Mouse (Mus musculus): Measurements from ENCODE around the gene Tenm4.

Tenm4 gene

DNA sequence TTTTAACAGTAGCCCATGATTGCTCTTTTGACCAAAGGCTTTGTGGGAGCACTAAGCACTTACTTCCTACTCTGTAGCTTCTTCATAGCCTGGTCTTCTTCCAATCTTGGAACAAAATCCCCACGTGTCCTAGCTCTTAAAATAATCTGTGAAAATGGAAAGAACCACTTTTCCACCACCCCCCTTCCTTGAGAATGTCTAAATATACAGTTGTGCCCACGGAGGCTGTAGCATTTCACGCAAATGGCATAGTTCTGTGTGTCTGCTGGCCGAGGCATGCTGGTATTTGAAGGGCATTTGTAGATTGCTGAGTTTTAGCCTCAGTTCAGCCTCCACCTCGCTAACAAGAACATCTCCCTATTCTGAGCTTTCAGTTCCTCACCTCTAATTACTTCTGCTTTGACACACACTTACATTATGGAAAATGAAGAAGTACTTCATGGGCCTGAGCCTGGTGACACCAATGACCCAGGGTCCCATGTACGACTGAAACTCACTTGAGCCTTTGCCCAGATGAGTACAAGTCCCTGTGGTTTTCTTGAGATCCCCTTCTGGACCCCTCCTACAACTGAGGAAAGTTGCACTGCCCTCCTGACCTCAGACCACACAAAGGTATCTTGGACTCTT lies 306.1 kb downstream of the Tenm4 start:
- DNase-seq (ENCODE audit: low read depth, low spot score): peak; percentile 66

DNA sequence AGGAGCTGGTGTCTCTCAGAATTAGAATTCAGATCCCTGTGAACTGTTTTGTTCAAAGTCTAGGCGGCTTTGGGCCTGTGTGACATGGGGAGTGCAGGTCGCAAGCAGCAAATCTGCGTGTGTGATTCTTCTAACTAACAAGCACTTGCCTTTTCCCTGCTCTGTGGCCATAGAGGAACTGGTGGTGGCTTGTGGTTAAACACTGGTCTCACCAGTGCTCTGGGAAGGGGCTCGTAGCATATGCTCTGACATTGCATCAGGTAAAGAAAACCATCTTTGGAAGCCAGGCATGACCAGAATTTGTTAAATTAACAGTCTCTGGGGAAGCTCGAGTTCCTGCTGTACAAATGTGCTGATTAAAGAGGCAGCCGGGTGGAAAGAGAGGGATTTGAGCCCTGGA lies 308.1 kb downstream of the Tenm4 start:
- no peak for DNase-seq (ENCODE audit: low read depth, low spot score)

DNA sequence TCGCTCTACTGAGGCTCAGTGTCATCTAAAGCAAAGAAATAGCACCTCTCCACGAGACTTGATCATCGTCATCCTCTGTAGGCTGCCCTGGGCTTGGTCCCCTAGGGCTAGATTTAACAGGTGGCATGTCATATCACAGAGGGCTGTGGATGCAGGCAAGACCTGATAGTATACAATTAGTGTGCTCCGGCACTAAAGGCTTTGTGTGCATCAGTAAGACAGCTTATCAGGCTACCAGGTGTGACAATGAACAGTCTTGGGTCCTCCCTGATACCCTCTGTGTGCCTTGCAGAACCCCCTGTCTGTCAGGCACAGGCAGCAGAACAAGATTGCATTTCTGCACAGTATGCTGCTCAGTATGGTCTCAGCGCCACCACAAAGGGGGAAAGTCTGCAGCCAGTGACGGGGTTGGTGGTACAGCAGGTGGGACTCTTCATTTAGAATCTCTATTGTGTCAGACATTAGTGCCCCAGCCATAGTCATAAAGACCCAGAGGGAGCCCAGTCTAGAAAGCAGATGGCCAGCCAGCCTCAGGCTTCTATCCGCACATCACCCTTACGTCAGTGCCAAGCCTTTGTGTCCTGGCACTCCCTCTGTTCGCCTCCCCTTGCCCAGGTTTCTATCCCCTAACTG lies 309.4 kb downstream of the Tenm4 start:
- DNase-seq (ENCODE audit: low read depth, low spot score): no peak

DNA sequence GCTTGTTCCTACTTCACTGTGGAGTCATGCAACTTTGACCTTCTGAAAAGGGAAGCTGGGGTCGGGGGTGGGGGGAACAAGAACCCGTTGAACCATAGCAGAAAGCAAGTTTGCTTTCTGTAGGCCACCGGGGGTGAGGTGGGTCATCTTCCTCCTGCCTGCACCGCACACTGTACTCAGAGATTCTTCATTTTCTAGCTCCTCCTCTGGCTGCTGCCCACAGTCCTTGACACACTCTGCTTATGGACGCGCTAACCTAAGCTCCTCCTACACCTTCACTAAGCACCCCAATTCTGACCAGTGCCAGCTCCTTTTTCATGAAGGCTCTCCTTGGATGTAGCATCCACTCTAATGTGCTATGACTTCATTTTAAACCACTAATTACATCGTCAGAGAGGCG lies 311.9 kb downstream of the Tenm4 start:
- DNase-seq (ENCODE audit: low read depth, low spot score): peak; percentile 16

DNA sequence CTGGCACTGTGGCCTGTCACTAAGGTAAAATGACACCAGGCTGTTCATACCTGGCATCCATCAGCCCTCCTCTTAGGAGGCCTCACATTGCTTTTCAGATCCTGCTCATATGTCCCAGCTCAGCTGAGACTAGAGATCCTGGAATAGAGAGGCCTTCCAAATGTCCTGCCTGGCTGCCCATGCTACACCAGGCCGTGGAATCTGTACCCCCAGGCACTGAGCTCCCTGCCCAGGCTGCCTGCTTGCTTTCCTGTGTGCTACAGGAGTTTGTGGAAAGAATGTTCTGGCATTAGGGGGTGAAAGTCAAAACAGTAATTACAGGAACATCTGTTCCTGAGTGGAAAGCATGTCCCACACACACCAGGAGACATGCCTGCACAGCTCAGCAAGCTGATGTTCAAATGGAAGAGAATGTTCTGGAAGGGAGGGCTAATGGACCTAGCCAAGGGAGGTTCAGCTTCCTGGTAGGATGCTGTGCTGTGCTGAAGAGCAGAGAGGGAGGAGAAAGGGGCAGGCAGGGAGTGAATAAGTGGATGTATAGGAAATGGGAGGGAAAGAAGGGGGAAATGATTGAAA lies 313.0 kb downstream of the Tenm4 start:
- no peak for DNase-seq (ENCODE audit: low read depth, low spot score)

DNA sequence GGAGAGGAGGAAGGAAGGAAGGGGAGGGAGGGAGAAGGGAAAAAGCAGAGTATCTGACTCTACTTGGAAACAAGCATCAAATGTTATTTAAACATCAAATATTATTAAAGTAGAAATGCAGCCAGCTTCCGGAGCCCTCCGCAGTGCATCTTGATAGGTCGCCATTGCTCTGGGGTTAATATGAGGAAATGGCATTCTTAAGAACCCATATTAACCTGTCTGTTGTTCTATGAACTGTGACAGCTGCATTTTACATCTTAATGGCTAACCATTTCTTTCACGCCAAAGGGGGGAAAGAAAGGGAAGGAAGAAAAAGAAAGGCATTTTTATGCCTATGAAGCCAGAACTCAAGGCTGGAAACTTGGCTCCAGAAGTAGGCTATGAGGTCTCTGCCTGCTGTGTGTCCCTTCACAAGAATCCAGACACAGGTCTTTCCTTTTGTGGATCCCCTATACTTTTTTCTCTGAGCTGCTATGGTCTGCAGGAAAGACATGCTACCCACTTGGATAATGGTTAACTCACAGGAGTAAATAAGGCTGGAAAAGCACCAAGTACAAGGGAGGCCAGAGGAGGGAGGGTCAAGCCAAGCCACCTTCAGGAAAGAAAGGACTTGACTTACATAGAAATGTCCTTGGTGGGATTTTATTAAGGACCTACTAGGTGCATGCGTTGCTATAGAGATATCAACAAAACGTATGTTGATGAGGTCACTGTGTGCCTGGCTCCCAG lies 318.5 kb downstream of the Tenm4 start:
- no peak for DNase-seq (ENCODE audit: low read depth, low spot score)

DNA sequence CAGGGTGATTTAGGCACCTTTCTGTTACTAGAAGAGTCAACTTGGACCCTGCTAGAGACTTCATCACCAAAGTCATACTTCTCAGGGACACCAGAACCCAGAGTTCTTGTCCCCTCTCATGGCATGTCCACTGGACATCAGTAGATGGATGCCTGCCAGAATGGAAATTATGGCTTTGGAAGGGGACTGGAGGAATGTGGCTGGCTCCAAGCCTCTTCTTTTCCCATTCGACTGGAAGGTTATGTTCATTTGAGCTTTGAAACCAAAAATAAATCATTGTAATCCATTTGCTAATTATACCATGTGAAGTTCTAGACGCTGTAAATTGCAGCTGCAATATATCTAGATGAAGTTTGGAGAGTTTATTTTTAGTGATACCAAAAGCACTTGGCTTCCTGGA lies 320.9 kb downstream of the Tenm4 start:
- no peak for DNase-seq (ENCODE audit: low read depth, low spot score)

DNA sequence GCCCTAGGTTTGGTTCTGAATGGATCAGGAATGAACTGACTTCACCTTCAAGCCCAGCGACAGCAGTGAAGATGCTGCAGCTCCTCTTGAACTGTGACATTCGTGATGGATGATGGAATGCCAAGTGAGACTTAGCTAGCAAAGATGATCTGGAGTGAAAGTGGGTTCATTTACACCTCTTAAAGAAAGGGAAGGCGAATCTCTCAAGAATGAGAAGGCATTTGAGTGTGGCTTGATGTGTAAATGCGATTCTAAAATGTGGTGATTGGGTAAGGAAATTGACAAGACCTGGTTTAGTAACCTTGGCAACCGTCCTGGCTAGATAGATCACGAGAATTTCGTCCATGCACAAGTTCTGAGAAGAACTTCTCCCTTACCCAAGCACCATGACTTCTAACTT lies 321.6 kb downstream of the Tenm4 start:
- DNase-seq (ENCODE audit: low read depth, low spot score): no peak

DNA sequence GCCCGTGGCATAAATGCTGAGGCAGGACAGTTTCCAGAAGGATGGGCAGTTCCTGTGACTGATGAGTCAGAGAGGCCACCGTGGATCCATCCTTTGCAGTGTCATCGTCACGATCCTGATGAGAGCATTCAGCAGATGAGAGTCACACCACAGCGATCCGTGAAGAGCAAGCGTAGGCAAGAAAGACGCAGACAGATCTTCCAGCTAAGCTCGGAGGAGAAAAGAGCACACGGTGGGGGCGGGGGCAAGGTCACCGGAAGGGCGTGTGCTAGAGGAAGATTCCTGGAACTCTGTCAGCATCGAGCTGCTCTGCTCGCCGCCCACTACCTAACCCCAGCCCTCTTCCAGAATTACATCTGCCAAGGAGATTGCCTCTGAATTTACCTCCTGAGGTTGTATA lies 323.0 kb downstream of the Tenm4 start:
- no peak for DNase-seq (ENCODE audit: low read depth, low spot score)

DNA sequence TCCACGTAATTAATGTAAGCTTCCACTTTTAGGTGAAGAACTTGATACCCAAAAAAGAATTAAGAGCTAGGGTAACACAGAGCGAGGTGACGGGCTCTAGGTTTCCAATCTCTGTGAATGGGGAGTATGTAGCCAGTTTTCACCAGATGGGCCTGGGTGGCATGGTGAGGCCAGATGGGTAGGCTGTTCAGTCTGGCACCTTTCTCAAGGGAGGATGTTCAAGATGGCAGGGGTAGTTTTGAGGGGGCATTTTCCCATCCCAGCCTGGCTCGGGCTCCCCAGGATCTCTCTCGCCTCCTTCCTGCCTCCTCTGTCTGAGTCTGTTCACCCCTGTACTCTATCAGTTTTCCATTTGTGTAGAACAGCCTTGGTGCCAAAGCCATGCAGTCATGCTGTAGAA lies 329.1 kb downstream of the Tenm4 start:
- DNase-seq (ENCODE audit: low read depth, low spot score): no peak

DNA sequence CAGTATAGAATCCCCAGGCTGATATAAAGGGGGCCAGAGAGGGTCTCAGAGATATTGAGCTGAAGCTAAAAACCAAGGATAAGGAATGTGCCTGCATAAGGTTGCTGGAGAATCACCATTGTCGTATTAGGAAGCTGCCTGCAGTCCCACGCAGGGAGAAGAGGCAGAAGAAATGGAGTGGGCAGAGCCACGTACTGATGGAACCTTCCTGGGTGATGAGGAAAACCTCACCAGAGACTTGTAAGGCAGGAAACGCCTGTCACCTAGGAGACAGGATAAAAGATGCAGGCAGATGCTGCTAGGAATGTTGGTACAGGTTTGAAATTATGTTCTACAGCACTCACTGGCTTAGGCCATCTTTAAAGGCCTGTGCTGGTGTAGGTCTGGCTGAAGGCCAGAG lies 329.8 kb downstream of the Tenm4 start:
- DNase-seq (ENCODE audit: low read depth, low spot score): no peak

DNA sequence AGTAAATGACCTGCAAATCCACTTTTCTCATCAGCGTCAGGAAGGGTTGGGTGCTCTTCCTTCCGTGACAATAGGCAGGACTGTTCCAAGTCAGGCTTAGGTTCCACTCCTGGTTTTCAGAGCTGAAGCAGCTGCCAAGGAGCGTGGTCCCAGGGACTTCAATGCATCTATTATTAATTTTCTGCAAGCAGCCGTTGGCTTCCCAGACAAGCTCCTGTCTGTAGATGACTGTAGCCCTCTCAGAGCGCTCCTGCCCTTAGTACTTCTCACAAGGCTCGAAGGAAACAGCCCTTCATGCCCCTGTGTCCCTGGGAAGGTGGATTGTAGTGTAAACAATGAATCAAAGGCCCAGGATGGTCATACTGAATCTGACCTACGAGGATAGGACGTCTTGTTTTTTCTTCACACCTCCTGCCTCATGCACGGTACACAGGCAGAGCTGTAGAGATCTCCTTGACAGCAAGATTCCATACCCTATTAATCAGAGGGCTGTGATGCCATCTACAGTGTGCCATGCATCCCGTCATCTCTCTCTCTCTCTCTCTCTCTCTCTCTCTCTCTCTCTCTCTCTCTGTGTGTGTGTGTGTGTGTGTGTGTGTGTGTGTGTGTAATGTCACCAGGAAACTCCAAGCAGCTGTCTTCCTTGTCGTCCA lies 331.4 kb downstream of the Tenm4 start:
- no peak for DNase-seq (ENCODE audit: low read depth, low spot score)

DNA sequence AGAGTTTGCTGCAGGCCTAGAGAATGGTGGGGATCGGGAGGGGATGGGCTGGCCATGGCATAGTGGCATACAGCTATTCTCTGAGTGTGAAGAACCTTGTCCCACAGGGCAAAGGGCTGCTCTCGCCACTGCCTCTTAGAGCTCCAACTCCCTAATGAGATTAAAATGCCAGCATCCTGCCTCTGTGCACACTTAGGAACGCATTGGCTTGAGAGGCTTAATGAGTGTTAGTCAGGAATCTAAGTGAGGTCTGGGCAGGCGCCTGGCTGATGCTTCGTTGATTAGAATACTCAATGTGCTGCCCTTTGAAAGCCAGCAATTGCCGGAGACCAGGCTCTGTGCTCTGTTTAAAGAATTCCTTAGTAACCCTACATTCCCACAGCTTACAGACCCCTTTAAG lies 334.5 kb downstream of the Tenm4 start:
- no peak for DNase-seq (ENCODE audit: low read depth, low spot score)

DNA sequence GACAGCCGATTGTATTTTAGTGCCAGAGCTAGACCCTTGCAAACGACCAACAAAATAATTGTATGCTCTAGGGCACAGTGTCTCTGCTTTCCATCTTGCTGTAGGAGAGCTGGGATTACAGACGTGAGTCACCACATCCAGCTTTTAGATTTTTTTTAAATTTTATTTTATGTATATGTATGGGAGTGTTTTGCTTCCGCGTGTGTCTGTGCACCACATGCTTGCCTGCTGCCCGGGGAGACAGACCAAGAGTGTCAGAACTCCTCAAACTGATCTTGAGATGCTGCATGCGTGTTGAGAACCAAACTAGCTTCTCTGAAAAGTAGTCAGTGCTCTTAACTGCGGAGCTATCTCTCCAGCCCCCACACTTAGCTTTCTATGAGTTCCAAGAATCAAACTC lies 336.0 kb downstream of the Tenm4 start:
- no peak for DNase-seq (ENCODE audit: low read depth, low spot score)

DNA sequence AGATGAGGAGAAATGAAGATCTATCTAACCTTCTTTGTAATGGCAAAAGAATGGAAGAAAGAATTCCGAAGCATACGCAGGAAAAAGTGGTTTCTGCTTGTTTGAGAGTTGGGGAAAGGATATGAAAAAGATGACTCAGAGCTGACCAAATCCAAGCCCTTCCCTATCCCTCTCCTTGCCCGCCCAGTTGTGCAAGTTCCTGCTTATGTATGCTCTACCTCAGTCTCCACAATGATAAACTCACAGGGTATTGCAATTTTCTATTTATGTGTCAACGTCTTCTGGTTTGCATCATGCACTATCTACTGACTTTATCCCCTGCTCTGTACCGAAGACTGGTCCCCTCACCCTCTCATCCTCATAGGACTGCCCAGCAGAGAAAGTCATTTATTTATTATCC lies 339.4 kb downstream of the Tenm4 start:
- DNase-seq (ENCODE audit: low read depth, low spot score): no peak

DNA sequence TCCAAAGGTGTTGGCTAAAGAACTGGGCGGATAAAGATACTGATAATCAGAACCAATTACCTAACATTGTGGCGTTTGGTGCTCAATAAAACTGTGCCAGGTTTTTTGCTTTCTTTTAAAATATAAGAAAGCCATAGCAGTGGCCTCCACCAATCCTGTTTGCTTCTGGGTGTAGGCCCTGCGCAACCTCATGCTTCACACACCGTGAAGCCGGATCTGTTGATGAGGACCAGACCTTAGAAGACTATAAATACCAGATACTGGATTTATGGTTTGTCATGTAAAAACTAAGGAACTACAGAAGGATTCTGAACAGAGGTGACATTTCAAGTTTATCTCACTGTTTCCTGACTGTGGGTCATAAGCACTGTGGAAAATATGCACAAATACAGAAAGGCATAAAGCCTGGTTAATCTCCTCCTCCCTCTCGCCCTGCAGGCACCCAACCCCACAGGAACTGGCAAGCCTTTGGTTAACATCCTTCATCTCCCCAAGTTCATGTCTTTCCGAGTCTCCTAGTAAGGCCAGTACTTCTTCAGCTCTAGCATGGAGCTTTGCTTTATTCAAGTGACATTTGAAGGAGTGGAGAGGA lies 340.1 kb downstream of the Tenm4 start:
- no peak for DNase-seq (ENCODE audit: low read depth, low spot score)

DNA sequence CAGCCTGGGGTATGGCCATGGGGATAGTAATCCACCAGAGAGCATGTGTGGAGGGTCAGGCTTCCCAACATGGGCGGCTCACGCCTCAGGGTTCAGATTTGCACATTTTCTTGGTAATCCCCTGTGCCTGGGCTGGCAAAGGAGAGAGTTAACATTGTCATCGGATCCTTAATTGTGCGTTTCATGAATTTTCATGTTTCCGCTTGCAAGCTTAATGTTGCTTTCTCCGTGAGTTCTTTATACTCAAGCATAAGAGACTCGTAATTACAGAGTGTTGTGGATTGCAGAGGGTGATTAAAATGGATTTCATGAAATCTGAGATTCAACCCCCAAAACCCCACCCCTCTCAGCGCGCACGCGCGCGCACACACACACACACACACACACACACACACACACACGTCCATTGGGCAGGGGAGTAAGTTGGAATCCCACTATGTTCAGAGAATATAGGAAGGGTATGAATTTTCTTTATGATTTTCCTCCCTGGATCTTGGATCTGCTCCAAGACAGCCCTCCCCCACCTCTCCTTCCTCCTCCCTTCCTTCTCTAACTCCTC lies 341.0 kb downstream of the Tenm4 start:
- no peak for DNase-seq (ENCODE audit: low read depth, low spot score)

DNA sequence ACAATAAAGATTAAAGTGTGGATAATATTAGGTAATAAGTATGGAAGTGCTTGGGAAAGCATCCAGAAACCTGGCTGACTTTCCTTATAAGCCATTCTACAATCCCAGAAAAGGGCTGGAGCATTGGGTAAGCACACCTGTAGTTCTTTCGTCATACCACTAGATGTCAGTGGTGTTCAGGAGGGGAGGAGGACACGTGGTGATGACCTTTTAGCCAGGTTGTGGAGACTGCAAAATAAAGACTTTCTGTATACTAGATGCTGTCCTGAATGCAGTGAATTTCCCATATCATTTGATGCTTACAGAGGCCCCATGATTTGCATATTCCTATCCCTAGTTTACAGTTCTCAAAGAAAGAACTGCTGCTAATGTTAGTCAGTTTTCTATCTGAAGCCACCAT lies 348.2 kb downstream of the Tenm4 start:
- DNase-seq (ENCODE audit: low read depth, low spot score): peak; percentile 42

DNA sequence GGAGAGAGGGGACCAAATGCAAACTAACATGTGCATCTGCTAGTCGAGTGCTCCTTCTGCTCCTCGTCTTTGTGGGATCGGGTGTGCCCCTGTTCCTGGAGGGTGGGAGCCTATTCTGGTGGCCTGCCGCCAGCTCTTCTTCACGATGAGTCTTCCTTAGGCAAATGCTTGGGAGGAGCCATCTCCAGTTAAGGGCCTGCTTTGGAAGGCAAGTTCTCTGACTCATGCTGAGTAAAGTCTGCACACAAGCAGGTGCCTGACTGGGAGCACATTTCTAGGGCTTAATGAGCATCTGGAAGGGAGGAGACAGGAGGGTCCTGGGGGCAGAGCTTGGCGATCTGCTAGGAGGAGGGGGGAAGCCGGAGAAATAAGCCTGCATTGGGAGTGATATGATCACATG lies 350.9 kb downstream of the Tenm4 start:
- DNase-seq (ENCODE audit: low read depth, low spot score): no peak

DNA sequence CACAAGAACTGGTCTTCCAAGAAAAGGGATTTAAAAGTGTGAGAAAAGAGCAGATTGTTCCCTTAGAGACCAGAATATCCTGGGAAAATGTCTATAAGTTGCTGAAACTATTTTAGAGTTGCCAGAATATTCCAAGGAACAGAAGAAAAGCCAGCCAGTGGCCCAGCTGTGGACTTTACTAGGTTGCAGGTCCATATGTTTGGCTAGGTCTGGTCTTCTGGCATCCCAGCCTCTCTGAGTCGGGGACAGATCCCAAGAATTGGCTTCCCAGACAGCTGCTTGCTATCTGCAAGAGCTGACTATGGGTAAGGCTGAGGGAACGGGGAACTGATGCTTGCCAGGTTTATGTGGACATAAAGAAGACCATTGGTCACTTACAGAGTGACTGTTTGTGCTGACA lies 352.6 kb downstream of the Tenm4 start:
- no peak for DNase-seq (ENCODE audit: low read depth, low spot score)

DNA sequence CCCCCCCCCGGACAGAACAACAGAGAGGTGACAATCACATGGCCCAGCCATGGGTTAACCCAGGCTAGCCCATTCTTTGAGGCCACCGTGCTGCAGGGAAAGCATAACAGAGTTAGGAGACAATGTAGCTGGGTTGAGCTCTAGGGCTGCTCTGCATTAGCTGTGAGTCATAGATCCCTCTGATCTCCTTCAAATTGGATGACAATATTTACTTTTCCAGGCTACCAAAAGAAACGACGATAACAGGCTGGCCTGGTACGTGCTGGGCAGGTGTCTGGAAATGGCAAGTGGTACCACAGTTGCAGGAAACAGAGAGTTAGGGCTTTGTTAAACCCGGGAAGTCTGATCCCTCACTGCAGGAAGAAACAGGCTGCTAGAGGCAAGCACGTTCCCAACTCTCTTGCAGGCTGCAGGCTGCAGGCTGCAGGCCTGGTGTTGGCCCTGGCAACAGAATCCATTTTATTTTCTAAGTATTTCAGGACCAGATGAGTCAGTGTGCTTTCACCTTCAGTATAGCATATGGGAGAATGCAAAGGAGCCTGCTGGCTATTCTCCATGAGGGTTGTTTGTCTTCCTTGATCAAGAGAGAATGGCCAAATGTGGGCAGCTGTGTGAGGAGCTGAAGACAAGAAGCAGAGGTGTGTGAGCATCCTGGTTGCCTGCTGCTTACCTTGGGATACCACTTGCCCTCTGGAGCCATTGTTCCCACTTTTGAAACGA lies 353.6 kb downstream of the Tenm4 start:
- no peak for DNase-seq (ENCODE audit: low read depth, low spot score)
